Mouse (Mus musculus) left cerebral cortex, postnatal 25 days (tissue): ENCODE results near the gene Kctd17. TPM values are rescaled to one million over a fixed set of nuclear protein-coding genes. Genes with fewer than 3 reads are reported as not detected.
A peak's percentile ranks its signal among the peaks of the same experiment; 100 is the strongest.

Source experiments
- DNase-seq, 2 experiments: peaks; one replicate each; pipeline ENCODE4 v3.0.0; 2022; ENCODE audit warnings: low spot score in 2 of 2, mixed read lengths in 1 of 2
- intact Hi-C: fragments of 180-260 bp; cut with DNase I; formaldehyde crosslinking; loops from one replicate; pipeline ENCODE4 v1.15.1; 2025
- total RNA-seq, 2 experiments: library from RNA; stranded (reverse); gene quantifications; 2 replicates each; pipeline ENCODE4 v1.2.3; 2021

Kctd17 gene
- total RNA-seq = 100 to 1,000 TPM; 317 to 361 TPM

- intact Hi-C loops = no loop called here
- peak; percentile 85 to 90 for DNase-seq
Observed at GRCm38 (mm10) chr15:78428391-78429138, at the start of gene Kctd17. Gene Kctd17 (plus strand): TSS chr15:78428564.

DNA sequence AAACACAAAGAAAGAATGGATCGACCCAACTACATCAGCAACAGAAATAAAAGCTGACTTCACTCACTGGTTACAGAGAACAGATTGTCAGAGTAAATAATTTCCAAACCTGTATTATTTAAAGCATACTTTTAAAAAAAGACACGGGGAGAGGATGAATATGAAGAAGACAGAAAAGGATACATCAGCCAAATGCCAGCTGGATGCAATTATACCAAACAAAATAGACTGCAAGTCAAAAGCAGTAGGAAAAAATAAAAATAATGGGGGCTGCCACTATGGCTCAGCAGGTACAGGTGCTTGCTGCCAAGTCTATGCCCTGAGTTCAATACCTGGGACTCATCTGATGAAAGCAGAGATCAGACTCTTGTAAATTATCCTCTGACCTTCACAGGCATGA, 48.2 kb upstream of the Kctd17 start:
- peak in 1 of 2 experiments; percentile 49 for DNase-seq
- intact Hi-C loops = no loop called here

DNA sequence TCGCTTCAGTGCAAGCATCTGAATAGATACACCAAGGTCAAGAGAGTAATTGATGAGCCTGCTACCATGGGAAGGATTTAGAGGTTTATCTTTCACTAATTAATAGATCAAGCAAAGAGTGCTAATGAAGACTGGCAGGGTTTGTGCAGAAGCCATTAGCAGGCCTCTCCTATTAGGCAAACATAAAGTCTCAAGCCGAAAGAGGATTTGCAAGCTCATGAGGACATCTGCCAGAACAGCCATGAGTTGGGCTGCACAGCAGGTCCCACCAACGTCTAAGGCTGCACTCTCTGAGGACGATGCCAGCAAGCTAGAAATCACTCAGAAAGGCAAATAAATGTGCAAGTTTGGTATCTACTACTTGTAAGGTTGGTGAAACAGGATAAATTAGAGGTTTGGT, 47.6 kb upstream of the Kctd17 start:
- intact Hi-C loops = no loop called here
- peak in 1 of 2 experiments; percentile 55 for DNase-seq

GRCm38 (mm10) chr15:78382115-78382514, 46.2 kb upstream of the Kctd17 start:
- no peak for DNase-seq
- intact Hi-C loops = no loop called here

- DNase-seq = peak; percentile 31 to 67
- intact Hi-C loops = no loop called here
Observed at GRCm38 (mm10) chr15:78383450-78384219, 44.7 kb upstream of the Kctd17 start.

DNA sequence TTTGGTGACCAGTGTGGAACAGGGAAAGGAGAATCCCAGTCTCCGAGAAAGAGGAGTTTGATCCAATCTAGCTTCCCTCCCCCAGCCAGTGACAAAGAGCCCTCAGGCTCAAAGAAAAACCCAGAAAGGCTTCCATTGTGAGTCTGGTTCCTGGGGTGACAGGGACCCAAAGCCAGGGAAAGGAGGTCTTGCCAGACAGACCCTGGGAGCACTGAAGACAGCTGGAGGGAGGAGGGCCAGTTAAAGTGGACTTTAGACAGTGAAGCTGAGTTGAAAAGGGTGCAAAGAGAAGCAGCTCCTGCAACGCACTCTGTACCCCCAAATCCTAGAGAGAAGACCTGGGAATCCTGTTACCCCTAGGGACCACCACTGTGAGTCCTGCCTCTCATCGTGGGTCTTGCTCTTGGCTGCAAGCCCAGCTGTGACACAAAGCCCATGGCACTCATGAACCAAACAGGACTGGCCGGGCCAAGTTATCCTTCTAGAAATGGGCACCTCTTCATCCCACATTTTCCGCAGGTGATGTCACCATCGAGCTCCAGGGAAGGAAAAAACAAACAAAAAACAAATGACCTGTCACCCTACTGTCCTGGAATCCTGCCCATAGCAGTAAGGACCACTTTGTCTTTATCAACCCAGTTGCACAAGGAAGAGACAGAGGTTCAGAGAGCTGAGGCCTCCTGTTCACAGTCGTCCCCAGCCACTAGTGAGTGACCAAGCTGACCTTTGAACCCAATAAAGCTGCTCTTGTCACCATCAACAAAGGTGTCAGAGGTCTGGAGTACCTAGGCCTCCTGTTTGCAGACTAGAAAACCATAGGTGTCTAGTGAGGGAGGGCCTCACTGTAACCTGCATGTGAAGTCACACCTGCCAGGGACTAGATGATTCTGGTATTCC, 43.9 kb upstream of the Kctd17 start:
- intact Hi-C loops = no loop called here
- peak in 1 of 2 experiments; percentile 49 for DNase-seq

GRCm38 (mm10) chr15:78385564-78385963, 42.8 kb upstream of the Kctd17 start:
- no peak for DNase-seq
- intact Hi-C loops = no loop called here

- peak in 1 of 2 experiments; percentile 62 for DNase-seq
- intact Hi-C loops = no loop called here
Observed at GRCm38 (mm10) chr15:78390855-78391254, 37.5 kb upstream of the Kctd17 start.

- intact Hi-C loops = no loop called here
- no peak for DNase-seq
Observed at GRCm38 (mm10) chr15:78395478-78395962, 32.8 kb upstream of the Kctd17 start, which contains the start of gene Tex33. Gene Tex33 (minus strand): TSS chr15:78395912.

DNA sequence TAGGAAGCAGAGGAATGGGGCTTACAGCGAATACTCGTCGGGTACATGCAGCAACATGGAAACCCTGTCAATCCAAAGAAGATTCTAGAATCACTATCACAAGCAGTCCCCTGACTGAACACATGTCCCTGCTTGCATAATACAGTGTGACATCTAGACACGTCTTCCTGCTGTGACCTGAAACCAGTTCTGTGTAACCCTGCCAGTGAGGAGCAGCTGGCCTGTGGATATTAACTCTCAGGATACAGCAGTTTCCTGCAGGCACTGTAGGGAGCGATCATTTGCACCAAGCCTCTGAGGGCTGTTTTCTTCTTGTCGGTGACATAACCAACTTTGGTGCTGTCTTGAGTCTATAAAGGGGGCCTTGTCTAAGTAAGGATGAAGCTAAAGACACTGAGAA, 27.0 kb upstream of the Kctd17 start:
- no peak for DNase-seq
- intact Hi-C loops = no loop called here

DNA sequence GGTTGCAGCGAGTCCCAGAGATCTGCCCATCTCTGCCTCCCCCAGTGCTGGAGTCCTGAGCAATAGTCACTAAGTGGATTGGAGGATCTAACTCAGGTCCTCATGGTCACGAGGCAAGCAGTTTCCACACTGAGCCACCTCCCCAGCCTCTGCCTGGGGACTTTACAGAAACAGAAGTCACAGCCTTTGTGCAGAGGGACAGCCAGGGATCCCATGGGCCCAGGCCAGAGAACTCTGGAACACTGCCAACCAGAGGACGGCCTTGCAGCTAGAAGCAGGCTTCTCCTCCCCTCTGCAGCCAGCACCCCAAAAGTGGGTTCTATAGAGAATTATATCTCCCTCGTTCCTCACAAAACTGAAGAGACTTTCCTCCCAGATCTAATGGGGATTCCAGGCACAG, 26.4 kb upstream of the Kctd17 start:
- intact Hi-C loops = no loop called here
- peak in 1 of 2 experiments; percentile 41 for DNase-seq

DNA sequence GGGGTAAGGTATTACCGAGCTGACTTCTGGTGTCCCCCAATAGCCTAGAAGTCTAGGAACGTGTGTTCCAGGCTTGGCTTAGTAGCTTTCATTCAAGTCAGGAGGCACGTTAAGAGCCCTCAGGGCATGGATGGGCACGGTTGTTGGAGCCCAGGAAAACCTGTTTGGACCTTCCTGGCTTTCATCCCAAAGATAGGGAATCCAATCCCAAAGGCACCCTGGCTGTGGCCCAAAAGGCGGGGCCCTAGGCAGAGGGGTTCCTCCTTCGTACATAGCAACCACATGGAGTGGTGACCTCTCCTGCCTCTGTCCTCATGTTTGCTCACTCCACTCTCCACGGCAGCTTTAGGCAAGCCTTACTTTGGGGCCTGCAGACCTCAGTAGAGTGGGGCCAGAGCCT, 25.9 kb upstream of the Kctd17 start:
- intact Hi-C loops = no loop called here
- no peak for DNase-seq

GRCm38 (mm10) chr15:78403301-78403741, 25.0 kb upstream of the Kctd17 start:
- intact Hi-C loops = no loop called here
- no peak for DNase-seq

GRCm38 (mm10) chr15:78403896-78404295, 24.5 kb upstream of the Kctd17 start:
- intact Hi-C loops = no loop called here
- DNase-seq = no peak

DNA sequence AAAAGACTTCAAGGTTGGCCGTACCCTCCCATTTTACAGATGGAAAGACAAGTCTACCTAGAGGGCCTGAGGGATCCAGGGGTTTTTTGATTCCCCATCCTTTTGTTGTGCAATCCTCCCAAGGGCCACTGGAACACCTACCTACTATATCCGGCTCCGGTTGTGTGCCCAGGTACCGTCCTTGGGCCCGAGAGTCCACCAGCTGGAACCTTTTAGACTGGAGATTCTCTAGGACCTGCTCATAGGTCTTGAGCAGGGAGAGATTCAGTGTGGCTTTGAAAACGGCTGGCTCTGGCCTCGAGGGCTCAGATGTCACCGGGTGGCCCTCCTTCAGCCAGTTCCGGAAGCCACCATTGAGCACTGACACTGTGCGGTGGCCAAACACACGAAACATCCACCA, 23.3 kb upstream of the Kctd17 start:
- intact Hi-C loops = no loop called here
- DNase-seq = no peak

- intact Hi-C loops = no loop called here
- DNase-seq = peak; percentile 82 to 92
Observed at GRCm38 (mm10) chr15:78405517-78406211, 22.7 kb upstream of the Kctd17 start, which contains the start of gene Tst. Gene Tst (minus strand): TSS chr15:78405907.

DNA sequence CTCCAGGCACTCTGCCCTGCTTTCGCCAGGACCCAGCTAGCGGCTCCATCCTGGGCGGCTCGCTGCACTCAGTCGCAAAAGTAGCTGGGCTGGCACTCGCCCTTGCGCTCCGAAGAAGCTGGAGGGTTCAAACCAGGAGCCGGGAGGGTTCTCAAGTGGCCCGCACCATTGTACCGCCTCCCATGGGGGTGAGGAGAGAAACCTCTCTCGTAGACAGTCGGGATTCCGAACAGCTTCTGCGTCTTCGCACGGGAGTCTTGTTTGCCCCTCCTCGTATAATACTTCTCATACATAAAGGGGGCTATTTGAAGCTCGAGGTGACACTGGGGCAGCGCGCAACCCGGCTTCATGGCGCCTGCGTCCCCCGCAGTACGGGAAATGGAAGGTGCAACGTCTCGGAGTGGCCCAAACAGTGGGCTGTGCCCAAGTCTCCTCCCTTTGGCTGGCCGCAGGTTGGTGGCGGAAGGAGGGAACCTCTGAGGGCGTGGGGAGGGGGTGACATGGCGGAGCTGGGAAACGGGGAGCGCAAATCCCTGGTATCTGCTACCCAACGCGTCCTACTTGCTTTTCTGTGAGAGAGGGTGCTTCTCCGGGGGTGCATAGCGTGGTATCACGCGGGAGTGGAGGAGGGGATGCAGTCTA, 21.9 kb upstream of the Kctd17 start, which contains the start of gene Mpst:
Gene Mpst (plus strand): TSS at position 124 of the 642 bp plus-strand sequence.
- DNase-seq = peak; percentile 90 to 92
- intact Hi-C loops = no loop called here

GRCm38 (mm10) chr15:78409570-78410052, 18.8 kb upstream of the Kctd17 start:
- intact Hi-C loops = no loop called here

More at GRCm38 (mm10) chr15:78409570-78410052, 18.8 kb upstream of the Kctd17 start:
- no peak for DNase-seq
